Mouse (Mus musculus) T-helper 2 cell (primary cell): ENCODE results near the gene Svop.

Experiments used
- in situ Hi-C: fragments of 300-600 bp; cut with MboI, MseI; formaldehyde crosslinking; loops from one replicate; pipeline ENCODE4 v1.15.1; 2025; ENCODE audit warnings: high pct_unique_total_duplicates

Gene Svop

DNA sequence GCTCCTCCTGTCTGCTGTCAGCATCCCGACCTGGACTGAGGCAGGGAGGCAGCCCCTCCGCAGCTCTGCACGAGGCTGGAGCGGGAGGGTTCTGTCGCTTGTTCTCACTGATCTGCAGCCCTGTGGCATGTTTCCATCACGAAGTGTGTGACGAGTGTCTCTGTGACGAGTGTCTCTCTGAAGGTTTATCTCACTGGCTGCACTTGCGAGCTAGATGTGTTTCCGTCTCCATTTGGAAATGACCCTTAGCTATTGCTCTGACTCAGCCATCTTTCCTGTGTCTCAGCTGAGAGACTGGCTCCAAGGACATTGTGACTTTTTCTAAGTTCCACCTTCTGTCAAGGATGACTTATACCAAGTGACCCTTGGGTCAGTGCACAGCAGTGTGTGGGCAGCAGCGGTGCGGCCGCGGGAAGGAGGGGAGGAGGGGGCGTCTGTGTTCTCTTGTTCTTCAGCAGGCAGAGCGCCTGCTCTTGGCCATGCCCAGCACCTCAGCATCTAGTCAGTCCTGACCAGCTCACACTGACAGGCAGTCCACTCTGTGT, 15.1 kb upstream of the Svop start:
- in situ Hi-C loops, result no loop called here

DNA sequence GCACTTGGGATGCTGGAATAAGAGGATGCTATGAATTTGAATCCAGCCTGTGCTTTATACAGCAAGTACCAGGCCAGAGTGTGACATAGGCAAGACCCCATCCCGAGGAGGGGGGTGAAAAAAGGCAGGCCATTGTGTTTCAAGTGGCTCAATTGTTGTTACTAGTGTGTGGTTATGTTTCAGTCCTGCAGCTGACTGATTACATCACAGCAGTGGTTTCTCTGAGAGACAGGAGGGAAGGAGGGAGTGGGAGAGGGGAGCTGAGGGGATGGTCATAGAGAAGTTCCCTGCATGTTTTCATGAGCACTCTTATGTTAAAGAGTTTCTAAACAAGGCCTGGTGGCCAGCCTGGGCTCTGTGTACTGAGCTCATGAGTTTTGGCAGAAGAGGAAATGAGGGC, 11.4 kb upstream of the Svop start:
- in situ Hi-C loops, result no loop called here

DNA sequence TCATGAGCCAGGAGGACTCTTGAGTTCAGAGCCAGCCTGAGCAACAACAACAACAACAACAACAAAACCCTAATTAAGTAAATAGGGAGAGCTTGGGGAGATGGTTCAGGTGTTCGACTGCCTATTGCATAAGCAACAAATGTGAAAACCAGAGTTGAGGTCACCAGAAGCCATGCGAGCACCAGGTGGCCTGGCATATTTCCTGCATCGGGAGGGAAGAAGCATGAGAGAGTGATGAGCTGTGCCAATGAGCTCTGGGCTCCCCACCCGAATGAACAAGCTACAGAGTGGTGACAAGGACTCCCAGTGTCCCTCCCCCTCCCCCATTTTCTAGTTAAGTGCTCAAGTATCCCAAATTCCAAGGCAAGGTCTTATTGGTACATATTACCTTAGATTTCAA, 10.5 kb upstream of the Svop start:
- in situ Hi-C loops, result no loop called here

DNA sequence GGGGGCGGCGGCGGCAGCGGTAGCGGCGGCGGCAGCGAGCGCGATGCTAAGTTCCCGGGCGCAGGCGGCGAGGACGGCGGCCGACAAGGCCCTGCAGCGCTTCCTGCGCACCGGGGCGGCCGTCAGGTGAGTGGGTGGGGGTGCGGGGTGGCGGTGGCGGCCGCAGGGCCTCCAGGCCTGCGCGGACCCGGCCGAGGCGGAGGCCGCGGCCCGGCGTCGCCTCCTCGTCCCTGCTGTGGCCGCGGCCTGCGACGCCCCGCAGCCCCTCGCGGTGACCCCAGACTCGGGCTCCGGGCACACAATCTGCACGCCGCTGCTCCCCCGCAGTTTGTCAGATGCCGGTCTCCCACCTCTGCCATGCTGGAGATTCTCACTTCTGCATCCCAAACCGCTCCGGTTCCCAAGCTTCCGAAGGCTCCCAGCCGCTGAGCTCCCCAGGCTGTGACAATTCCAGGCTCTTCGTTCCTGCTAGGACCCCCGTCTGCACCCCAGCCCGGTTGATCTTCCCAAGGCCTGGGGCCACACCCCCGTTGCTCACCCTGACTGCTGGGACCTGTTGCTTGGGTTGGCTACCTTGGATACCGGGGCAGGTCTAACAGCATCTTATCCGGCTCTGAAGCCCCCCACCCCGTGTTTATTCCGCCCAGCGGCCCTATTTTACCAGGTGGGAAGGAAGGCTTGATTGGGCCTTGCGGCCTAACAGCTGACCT, 9.2 kb upstream of the Svop start:
- in situ Hi-C loops, result no loop called here

DNA sequence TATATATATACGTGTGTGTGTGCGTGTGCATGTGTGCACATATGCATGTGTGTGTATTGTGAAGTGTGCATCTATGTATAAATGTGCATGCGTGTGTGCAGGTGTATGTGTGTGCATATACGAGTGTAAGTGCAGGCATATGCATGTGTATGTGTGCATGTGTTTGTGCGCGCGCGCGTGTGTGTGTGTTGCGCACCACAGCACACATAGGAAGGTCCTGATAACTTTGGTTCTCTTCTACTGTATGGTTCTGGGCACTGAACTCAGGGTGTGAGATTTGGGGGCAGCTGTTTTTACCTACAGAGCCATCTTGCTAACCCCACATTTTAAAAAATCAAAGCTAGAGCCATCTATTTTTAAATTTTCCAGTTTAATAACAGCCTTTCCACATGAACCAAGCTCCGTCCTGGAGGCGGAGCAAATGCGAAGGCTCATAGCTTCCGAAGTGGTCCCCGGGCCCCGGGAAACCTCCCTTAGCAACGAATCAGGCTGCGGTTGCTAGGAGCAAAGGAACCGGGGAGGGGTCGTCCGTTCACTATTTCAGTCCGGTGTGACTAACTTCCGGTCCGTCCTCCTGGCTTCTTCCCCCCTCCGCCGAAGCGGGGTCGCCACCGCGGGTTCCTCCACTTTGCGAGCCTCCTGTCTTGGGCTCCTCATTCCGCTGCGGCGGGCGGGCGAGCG, 8.5 kb upstream of the Svop start:
- in situ Hi-C loops, result no loop called here

DNA sequence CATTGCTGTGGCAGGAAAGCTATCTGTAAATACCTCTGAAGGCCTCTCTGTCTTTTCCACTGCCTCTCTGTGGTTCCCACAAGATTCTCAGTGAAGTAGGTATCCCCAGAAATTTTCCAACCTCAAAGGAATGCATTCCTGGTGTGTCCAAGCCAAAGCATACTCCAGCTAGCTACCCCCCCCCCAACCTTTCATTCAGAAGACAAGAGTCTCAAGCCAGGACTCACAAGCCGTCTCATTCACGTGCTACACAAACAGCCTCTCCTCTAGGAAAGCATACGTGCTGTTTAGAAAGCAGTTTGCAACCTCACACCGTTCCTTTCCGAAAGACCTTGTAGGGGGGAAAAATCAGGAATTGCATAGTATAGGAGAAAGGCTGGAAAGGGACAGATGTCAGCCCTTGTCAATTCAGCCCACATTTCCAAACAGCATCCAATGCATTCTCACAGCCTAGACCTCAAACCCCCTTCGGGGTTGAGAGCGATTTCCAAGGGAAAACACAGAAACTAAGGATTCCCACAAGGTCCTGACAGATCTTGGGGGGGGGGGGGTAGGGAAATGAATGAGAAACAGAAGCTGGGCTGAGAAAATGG, 853 bp downstream of the Svop start:
- in situ Hi-C loops, result no loop called here

DNA sequence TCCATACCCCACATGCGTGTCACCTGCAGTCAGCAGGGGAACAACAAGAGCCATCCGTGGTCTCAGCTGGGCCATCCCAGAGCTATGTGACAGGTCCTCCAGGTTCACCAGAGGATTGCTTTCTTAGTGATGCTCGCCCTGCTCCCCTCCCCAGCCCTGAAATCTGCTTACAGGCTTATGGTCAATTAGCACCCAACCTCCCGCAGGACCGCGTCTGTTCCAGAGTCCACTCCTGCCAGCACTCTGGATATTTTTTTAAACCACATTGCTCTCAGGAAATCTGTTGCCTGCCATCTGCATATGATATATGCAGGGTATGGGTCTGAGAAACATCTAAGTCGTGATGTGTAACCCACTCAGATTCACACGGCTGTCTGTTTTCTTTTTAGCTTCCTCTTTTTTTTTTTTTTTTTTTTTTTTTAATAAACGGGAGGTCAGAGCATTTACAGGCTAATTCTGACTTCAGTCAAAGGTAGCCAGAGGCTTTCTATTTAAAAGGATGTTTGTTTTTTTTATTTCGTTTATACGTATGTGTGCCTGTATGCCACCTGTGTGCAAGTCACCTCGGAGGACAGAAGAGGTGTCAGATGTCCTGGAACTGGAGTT, 3.4 kb downstream of the Svop start:
- in situ Hi-C loops, result no loop called here

DNA sequence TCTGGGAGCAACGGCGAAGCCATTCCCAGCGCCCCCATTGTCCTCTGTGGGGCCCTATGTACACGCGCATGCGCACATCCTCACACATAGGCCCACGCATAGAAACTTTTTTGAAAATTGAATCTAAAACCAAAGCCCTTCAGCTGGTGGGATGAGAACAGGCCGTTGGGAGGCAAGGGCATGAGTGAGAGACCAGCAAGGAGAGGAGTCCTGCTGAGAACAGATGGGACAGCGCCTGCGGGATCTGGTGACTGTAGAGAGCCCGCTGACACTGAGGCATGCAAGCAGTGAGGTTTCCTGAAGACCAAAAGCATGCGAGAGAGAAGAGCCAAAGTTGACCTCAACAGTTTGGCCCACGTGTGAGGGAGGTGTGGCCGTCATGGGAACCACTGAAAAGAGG, 5.9 kb downstream of the Svop start:
- in situ Hi-C loops, result no loop called here

DNA sequence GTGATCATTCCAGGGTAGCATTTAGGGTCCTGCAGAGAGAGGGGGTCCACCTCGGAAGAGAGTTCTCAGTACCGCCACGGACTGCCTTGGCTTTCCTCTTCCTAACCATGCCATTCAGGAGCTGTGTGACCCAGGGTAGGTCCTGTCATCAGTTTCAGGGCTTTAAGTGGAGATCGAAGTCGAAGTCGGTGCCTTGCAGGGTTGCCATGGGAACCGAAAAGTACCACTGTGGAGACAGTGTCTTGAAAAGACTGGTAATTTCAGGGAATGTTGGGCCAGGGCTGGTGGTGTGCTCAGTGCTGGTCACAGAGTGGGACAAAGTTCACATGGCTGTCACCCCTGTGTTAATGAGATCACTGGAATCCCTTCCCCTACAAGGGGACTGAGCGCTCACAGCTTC, 14.4 kb downstream of the Svop start:
- in situ Hi-C loops, result no loop called here

DNA sequence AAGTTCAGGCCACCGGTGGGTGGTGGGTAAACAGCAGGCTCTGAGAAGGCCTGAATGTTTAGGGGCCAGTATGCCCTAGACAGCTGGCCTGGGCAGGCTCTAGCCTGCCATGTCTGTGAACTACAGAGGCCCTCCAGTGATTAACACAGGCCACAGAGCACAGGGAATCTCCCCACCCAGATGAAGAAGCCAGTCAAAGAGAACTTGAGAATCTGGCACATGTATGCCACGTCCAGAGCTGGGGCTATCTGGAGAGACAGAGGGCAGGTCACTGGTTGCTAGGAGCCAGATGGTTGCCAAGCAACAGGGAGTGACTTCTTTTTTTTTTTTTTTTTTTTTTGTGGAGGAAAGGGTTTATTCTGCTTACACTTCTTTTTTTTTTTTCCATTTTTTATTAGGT, 19.1 kb downstream of the Svop start:
- in situ Hi-C loops, result no loop called here

DNA sequence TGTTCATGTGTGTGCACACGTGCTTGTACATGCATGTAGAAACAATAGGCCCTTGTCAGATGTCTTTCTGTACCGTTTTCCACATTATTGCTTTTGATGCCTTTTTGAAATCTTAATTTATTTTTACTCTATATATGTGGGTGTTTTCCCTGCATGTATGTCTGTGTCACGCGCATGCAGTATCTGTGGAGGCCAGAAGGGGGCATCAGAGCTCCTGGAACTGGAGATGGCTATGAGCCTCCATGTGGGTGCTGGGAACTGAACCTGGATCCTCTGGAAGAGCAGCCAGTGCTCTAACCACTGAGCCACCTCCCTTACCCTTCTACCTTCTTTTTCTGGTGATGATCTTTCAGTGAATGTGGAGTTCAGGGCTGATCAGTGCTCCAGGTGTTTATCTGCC, 20.5 kb downstream of the Svop start:
- in situ Hi-C loops, result no loop called here

DNA sequence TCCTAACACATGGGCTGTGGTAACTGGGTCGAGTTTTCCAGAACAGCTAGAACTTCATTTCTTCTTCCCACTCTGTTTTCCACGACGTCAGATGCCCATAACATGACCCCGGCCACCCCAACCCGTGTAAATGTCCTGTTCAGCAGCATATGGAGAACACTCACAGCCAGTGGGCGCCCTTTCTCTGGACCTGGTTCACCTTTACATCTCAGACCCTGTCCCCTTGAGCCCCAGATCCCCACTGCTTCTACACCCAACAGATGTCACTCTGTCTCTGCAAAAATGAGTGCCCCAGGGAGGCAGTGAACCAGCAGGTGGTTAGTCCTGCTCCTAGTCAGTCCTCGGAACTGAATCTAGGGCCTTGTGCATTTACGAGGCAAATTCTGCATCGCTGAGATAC, 23.4 kb downstream of the Svop start:
- in situ Hi-C loops, result no loop called here

DNA sequence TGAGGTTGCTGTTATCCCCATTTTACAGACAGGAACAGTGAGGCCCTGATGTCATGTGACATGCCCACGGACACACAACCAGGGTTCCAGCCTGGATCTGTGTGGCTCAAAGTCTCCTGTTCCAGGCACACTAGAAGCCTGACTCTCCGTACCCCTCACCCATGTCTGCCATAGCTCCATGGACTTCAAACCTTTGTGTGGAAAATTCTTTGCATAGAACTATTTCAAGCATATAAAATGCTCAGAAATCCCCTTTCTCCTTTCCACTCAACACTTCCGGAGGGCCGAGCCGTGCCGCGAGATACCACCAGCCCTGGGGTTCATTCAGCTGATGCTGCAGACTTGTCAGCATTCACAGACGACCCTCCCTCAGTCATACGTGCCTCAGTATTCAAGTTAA, 23.8 kb downstream of the Svop start:
- in situ Hi-C loops, result no loop called here

DNA sequence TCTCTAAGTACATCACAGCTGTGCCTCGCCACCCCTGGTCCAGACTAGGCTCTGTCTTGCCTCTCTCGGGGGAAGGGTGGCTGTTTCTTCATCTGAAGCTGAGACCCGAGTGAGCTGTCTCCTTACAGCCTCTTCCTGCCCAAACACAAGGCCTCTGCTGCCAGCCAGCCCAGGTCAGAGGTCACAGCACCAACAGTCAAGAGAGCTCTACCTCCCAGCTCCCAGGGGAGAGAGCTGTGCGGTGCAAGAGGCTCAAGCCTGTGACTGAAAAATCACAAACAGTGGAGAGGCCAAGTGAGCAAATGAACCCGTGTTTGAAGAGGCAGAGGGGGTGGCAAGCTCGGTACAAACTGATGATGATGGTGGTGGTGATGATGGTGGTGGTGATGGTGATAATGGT, 24.8 kb downstream of the Svop start:
- in situ Hi-C loops, result no loop called here

DNA sequence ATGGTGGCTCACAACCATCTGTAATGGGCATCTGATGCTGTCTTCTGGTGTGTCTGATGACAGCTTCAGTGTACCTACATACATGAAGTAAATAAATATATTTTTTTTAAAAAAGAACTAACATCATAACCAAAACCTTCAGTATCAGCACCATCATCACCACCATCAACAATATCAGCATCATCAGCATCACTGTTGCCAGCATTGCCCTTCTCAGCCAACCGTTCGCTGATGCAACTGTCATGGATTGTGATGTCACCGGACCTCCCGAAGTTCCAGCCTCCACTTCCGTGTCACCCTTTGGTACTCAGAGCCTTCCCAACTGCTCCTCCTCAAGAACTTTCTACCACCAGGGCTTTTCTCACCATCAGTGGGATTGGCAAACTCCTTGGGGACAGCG, 26.2 kb downstream of the Svop start, which contains the start of gene Usp30:
Gene Usp30 (plus strand): TSS at position 301 of the 400 bp plus-strand sequence.
- in situ Hi-C loops, result no loop called here

DNA sequence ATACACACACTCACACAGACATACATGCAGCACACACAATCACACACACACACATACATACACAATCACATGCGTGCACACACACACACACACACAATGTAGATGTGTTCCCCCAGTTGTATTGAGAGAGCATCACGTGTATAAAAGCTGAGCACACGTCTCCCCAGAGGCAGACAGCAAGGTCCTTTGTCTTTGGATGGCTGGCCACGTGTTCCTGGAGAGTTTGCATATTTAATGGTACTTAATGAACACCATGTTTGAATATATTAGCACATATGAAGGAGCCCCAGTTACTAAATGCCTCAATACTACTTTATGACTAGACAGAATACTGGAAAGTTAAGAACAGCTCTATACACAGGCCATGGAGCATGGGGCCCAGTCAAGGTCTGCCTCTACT, 27.4 kb downstream of the Svop start:
- in situ Hi-C loops, result no loop called here

DNA sequence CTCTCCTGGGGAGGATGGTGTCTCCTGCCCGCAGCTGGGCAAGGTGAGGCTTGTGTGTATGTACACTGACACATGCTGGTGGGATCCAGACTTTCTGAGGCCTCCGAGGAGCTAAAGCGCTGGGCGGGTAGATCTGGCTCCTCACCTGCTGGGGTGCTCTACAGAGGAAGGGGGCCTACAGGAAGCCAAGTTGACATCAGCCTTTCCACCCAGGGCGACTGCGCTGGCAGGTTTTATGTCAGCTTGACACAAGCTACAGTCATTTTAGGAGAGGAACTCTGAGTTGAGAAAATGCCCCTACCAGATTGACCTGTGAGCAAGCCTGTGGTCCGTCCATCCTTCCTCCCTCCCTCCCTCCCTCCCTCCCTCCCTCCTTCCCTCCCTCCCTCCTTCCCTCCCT, 29.7 kb downstream of the Svop start:
- in situ Hi-C loops, result no loop called here

DNA sequence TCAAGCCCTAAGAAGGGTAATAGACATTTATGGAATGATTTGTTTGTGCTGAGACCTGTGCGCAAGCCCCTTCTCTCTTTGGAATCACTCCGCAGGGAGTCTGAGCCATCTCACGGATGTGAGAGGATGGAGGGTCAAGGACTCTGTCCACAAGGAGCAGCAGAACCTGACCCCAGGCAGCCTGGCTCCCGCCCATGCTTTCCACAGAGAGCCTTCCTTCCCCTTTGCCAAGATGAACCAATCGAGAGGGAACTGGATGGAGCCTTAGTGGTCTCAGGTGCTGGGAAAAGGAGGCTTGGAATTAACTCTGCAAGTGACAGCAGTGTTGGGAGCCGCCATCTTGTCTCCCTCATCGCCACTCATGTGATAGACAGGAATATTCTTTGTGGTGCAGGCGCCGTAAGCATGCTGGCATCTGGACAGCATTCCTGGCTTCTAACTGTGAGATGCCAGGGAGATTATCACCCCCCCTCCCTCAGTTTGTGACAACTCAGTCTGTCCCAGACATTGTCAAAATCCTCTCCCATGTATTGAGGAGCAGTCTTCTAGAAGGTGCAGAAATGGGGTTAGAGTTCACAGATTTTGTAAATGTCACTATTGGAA, 34.1 kb downstream of the Svop start:
- in situ Hi-C loops, result no loop called here

DNA sequence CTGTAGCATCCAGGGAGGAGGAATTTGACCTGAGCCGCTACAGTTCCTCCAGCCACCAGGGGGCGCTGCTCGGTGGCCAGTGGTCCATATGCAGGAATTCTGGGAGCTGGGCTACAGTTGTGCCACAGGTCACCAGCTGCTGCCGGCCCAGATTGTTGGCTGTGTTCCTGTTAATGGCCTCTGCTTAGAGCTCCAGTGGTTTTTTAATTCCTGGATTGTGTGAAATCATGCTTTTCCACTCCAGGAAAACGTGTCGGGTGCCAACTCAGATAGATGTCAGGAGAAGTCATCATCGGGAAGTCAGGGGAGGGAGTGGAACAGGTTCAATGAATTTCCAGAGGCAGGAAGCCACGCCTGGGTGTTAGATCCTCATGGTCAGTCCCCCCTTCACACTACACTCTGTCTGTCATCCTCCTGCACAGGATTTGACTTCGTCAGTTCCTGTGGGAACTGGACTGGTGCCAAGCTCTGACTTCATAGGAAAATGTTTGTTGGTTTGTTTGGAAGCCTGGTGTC, 39.1 kb downstream of the Svop start:
- in situ Hi-C loops, result no loop called here

DNA sequence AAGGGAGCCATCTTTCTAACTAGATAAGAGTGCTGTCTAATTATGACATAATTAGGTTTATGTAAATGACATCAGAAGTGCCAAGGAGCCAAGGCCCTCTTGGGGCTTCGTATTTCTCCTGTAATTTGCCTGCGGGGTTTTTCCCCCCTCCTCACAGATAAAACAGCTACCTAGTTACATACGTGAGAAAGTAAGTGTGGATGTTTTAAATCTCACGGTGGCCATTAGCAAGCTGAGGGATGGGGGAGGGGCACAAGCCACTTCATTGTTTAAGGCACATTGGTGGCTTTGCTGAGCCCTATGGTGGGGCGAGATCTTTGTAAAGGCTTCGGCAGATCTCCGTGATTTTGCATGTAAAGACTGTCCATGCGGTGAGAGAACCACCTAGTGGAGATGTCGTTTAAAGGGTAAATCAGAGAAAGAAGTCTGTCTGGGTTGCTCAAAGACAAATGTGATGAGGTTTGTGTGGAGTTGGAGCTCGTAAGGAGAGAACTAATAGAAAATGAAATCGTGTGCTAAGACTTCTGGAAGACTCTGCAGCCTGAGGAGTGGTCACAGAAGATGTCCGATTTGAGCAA, 42.5 kb downstream of the Svop start:
- in situ Hi-C loops, result loop anchor here (5.0 kb wide), 1 partner anchor 97 kb away; no protein-coding TSS in a partner anchor

DNA sequence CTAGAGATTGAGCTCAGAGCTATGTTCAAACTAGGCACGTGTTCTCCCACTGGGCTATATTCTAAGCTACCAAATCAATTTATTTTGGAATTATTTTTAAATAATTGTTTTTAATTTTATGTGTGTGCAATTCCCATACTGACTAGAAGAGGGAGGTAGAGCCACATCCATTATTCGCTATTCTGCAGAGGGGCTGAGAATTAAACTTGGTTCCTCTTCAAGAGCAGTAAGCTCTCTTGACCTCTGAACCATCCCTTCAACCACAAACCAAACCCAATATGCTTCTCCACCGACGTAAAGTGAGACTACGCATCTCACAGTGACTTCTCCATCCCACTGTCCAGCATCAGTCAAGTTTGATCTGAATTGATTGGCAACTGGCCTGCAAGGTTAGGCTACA, 44.2 kb downstream of the Svop start:
- in situ Hi-C loops, result loop anchor here (5.0 kb wide), 1 partner anchor 95 kb away; no protein-coding TSS in a partner anchor
